ENCODE assay signal across 11 mouse cellular contexts in genomic region chr4:100011563-100011962, GRCm38 (mm10).
DNase-seq lines count a peak whose midpoint lies in the region; ATAC-seq and TF ChIP-seq lines count a peak whose summit lies in the region.
"Had no signal": no experiment of that assay in that cellular context is flagged by ENCODE, and none has a peak within 500 bp of the region (broad histone marks: within the 10 kb centered on the region; RNA-seq: fewer than 3 reads in every experiment).

No protein-coding gene starts in this region.

- no peak overlapping the region for H3K27ac ChIP-seq in lung, embryonic 16.5 days (ENCODE audit: low read length)
- H3K27ac ChIP-seq in lung, postnatal 0 days (ENCODE audit: low read length), result no peak overlapping the region
- H3K27ac ChIP-seq in embryonic facial prominence, embryonic 10.5 days (replicated peaks), result no peak overlapping the region
- H3K27ac ChIP-seq: forebrain, embryonic 13.5 days had no signal

- no peak for TF ChIP-seq EP300 in lung, postnatal 0 days (IDR thresholded peaks at IDR 0.05)

- no peaks in the 10 kb centered on the region for H3K36me3 ChIP-seq in lung, embryonic 16.5 days (ENCODE audit: control insufficient read depth, insufficient read depth, low read length)
- no peaks in the 10 kb centered on the region for H3K36me3 ChIP-seq in lung, postnatal 0 days (ENCODE audit: insufficient read depth, low read length)
- H3K36me3 ChIP-seq in embryonic facial prominence, embryonic 10.5 days (replicated peaks), result no peaks in the 10 kb centered on the region

- H3K4me2 ChIP-seq in lung, embryonic 16.5 days (ENCODE audit: low read depth, low read length), result no peak overlapping the region
- no peak overlapping the region for H3K4me2 ChIP-seq in lung, postnatal 0 days (replicated peaks; ENCODE audit: low read depth, low read length)
- H3K4me2 ChIP-seq: forebrain, embryonic 13.5 days had no signal

- TF ChIP-seq CTCF in lung, postnatal 0 days (IDR thresholded peaks at IDR 0.05), result no peak

- no peak overlapping the region for H3K4me3 ChIP-seq in lung, embryonic 16.5 days (ENCODE audit: low read length)
- no peak overlapping the region for H3K4me3 ChIP-seq in lung, postnatal 0 days (ENCODE audit: low read depth, low read length)
- no peak overlapping the region for H3K4me3 ChIP-seq in embryonic facial prominence, embryonic 10.5 days
- H3K4me3 ChIP-seq: forebrain, embryonic 13.5 days had no signal

- H3K9me3 ChIP-seq in lung, embryonic 16.5 days (ENCODE audit: control insufficient read depth, low read length), result no peaks in the 10 kb centered on the region
- H3K9me3 ChIP-seq in lung, postnatal 0 days (ENCODE audit: low read length), result no peaks in the 10 kb centered on the region
- no peaks in the 10 kb centered on the region for H3K9me3 ChIP-seq in embryonic facial prominence, embryonic 10.5 days
- H3K9me3 ChIP-seq: forebrain, embryonic 13.5 days had no signal

- peaks cover 7% of the 10 kb centered on the region for H3K4me1 ChIP-seq in lung, embryonic 16.5 days (replicated peaks; ENCODE audit: control insufficient read depth, insufficient read depth, low read length)
- no peaks in the 10 kb centered on the region for H3K4me1 ChIP-seq in lung, postnatal 0 days (ENCODE audit: insufficient read depth, low read depth, low read length)
- H3K4me1 ChIP-seq in embryonic facial prominence, embryonic 10.5 days, result peaks cover 29% of the 10 kb centered on the region

- WGBS in lung, embryonic 16.5 days, result 60% methylated on average over 3 of the region's 3 CpGs
- WGBS in lung, postnatal 0 days, result 64% methylated on average over 3 of the region's 3 CpGs
- 70% methylated on average over 3 of the region's 3 CpGs for WGBS in embryonic facial prominence, embryonic 10.5 days

- DNase-seq in cerebellum, postnatal 10 days, result peak; percentile 27 to 59
- no peak for DNase-seq in cerebellum, adult 11-12 months
- DNase-seq in lung, postnatal 0 days (ENCODE audit: low spot score), result no peak
- DNase-seq in adrenal gland, adult 2 months, result peak; percentile 87
- peak; percentile 73 to 85 for DNase-seq in kidney, adult 8-10 months
- no peak for DNase-seq in frontal cortex, postnatal 14 days (ENCODE audit: low spot score in 2 of 2)
- DNase-seq in embryonic facial prominence, embryonic 10.5 days (ENCODE audit: low spot score), result no peak
- DNase-seq: layer of hippocampus, adult 9-11 months; liver had no signal

- no peak overlapping the region for H3K9ac ChIP-seq in lung, embryonic 16.5 days (ENCODE audit: low read length)
- H3K9ac ChIP-seq in lung, postnatal 0 days (replicated peaks; ENCODE audit: low read depth), result no peak overlapping the region
- H3K9ac ChIP-seq: forebrain, embryonic 13.5 days had no signal

- no peaks in the 10 kb centered on the region for H3K27me3 ChIP-seq in lung, embryonic 16.5 days (ENCODE audit: control insufficient read depth, insufficient read depth, low read depth, low read length)
- no peaks in the 10 kb centered on the region for H3K27me3 ChIP-seq in lung, postnatal 0 days (replicated peaks; ENCODE audit: insufficient read depth, low read length)
- H3K27me3 ChIP-seq in embryonic facial prominence, embryonic 10.5 days (replicated peaks; ENCODE audit: low read depth, poor library complexity, severe bottlenecking), result 0 out of 2 replicates have a peak, but pooled peaks cover 2% of the 10 kb centered on the region
- H3K27me3 ChIP-seq: forebrain, embryonic 13.5 days had no signal

- peak; percentile 9; the same call in 1 of the 2 replicates for ATAC-seq in lung, embryonic 16.5 days (ENCODE audit: low read depth)
- ATAC-seq in lung, postnatal 0 days, result no peak
- ATAC-seq: forebrain, embryonic 13.5 days had no signal

Comparison
In these comparisons a context has a peak if more than half of its experiments do, and no peak if none do; other contexts are left out.
1. DNase-seq: peak in cerebellum, postnatal 10 days (2 of 2), adrenal gland, adult 2 months (single experiment) and kidney, adult 8-10 months (2 of 2); none in cerebellum, adult 11-12 months (single experiment), lung, postnatal 0 days (single experiment), frontal cortex, postnatal 14 days (0 of 2) and embryonic facial prominence, embryonic 10.5 days (single experiment).